Mouse (Mus musculus) c-Kit-positive CD71-positive TER-119-positive erythroid progenitor cells, embryonic 14.5 days (primary cell): Measurements from ENCODE around the gene Ubxn2a.
"Not testable (repeated sequence)": the region's sequence is repeated elsewhere in the genome, so short reads cannot be mapped to it uniquely, and the experiment has no call there.

Experiments used
- DNase-seq: peaks from one replicate; pipeline ENCODE4 v3.0.0-alpha.2; 2013; ENCODE audit warnings: low spot score

Gene Ubxn2a

DNA sequence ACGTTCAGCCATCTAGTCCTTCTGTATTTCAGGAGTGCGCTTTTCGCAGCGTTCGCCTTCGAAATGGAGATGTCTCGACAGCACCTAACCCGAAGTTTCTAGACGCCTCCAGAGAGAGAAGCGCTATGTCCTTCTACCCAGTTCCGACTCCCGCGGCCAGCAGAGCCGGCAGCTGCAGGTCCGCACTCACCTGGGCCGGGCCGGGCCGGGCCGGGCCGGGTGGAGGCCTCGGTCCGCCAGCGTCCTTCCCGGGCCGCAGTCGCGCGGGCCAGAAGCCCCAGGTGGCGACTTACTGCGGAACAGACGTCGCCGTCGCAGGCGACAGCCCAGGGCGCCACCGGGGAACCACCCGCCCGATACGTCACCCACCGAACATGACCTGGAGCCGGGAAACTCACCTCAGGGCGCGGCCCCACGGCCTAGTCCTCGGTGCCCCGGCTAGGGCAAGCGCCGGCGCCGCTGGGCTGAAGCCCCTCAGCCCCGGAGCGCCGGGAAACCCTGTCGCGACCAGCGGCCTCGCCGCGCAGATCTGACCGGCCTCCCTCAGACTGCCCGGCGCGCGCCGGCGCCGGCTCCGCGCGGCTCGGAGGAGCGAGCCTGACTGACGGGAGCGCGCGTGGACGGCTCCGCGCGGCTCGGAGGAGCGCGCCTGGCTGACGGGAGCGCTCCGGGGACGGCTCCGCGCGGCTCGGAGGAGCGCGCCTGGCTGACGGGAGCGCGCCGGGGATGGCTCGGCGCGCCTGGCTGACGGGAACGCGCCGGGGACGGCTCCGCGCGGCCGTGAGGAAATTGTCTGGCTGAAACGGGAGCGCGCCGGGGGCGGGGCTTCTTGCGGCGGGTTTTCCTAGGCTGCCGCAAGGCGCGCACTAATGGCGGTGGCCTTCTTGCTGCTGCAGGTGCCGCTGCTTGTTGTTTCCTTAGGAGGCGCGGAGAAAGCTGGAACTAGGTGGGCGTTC lies at the start of gene Ubxn2a:
Gene Ubxn2a, minus strand, starts transcription at position 755 of the 956 bp plus-strand sequence.
- peak; percentile 94 for DNase-seq

DNA sequence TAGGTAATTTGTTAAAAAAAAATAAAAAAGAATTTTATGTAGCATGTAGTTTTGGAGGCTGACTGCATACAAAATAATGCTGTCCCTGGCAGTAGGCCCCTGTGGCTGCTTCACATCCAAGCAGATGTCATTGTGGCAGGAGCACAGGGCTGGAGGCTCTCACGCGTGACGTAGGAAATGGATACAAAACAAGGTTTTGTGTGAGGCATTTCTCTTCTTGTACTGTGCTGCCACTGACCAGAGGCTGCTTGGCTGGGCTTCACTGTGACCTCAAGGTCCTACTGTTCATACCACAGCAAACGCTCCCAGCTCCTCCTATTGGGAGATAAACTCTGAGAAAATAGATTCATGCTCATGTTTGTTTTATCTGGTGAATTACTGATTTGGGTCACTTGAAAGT lies 45.7 kb upstream of the Ubxn2a start:
- DNase-seq, result no peak

DNA sequence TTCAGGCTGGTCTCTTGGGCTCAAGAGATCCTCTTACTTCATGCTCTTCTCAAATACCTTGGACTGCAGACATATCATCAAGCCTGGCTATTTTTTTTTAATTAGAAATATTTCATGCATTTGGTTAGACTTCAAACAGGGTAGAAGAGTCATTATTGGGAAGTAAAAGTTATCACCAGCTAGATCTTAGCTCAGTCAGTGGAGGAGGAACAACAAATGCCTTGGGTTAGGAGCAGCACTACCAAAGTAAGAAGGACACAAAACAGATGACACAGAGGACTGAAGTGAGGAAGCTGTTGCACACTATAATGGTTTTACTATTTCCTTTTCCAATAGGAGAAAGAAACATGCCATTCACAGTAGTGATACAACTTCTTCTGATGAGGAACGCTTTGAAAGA lies 44.8 kb upstream of the Ubxn2a start:
- no peak for DNase-seq

DNA sequence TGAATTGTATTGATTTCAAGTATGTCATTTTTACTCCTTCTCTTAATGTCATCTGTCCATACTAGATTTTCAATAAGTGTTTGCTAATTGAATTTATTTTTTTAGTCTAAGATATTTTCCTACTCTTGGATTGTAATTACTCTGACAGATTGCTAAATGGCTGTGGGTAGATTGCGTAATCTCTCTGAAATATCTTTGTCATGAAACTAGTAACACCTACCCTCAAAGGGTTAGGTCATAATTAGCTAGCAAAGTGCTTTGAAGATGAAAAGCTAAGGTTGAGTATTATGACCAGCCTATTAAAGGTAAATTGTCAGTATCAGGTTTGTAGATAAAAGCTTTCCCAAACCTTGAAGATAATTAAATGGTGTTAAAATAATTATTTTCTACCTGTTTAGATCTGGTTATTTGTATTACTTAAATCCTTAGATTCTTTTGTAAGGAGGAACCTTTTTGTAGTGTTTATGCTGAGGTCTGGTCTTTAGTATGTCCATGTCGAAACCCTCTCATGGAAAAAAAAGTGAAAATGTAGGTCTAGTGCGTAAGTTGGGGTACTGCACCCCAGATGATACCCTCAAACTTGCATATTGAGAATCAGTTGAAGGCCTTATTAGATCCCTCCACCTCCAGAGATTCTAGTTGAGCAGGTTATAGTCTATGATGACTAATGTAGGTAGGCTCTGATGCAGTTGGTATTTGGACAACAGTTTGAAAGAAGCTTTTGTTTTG lies 23.5 kb upstream of the Ubxn2a start:
- no peak for DNase-seq

DNA sequence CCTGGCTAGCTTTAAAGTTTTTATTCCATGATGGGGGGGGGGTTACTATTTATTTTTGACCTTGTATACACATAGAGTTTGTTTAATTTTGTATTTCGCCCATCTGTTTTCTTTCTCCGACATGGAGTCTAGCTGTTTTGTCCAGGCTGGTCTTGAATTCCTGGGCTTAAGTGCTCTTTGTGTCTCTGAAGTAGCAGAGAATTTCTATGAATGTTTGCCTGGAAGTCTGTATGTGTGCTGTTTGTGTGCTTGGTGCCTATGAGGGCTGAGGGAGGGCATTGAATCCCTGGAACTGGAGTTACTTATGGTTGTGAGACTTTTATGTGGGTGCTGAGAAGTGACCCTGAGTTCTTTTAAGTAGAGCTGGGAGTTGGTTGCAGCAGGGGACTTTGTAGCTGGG lies 20.7 kb upstream of the Ubxn2a start:
- DNase-seq, result no peak

DNA sequence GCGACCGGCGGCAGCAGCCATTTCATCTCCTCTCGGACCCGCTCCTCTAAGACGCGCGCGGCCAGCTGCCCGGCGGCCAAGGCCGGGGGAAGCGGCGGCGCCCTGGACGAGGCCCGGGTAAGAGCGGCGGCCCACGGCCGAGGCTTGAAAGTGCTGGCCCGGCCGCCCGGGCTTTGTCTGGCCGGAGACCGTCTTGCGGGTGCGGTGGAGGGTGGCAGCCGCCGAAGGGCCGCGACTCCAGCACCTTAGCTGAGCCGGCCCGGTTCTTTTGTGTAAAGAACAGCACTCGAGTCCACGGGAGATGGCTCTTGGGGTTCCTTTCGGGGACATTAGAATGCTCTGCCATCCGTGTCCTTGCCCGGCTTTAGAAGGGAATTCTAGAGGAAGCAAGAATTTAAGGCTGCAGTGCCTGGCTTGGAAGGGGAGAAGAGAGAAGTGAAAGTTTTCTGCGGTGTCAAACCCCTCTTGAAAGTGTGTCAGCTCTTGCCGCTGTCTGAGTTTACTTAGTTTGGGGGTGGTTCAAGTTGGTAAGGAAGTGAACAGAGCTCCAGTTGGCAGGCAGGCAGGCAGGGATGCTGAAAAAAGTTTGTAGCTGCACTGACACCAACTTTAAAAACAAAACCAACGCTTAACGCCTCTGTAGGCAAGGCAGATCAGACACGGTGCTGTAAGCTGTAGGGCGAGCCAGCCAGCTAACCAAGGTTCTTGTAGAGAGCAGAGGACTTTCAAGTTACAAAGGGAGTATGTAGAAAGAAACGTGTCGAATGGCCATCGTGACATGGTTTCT lies 10.5 kb upstream of the Ubxn2a start:
- peak; percentile 63 for DNase-seq

DNA sequence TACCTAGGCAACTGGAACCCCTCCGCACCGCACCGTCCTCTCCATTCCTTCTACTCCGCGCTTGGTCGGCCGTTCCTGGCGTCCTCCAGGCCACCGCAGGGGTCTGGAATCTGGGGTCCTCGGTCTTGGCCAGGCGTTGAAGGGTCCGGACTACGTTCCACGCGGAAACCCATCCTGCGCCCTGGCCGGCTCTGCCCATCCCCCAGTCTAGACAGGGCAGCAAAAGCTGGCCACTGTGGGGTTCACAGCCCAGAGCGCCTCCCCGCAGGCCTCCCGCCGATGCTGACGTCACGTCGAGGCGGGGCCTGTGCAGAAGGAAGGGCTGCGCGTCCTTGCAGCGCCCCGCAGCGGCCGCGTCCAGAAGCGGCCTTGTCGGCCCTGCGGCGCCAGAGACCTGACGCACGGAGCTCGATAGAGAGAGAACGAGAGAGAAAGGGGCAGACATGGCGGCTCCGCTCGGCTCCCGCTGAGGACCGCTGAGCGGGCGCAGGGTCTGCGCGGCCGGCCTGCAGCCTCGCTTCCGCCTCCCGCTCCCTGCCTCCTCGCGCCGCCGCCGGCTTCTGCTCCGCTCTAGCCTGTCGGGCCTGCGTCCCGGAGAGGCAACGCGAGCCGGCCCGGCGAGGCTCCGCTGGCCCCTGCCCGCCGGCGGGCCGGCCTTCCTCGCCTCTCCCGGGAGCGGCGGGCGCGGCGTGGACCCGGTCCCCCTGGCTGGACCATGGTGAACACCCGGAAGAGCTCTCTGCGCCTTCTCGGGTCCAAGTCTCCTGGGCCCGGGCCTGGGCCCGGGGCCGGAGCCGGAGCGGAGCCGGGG lies 9.7 kb upstream of the Ubxn2a start, which contains the start of gene Atad2b:
Gene Atad2b, plus strand, starts transcription at position 360 of the 811 bp plus-strand sequence.
- DNase-seq, result peak; percentile 94

DNA sequence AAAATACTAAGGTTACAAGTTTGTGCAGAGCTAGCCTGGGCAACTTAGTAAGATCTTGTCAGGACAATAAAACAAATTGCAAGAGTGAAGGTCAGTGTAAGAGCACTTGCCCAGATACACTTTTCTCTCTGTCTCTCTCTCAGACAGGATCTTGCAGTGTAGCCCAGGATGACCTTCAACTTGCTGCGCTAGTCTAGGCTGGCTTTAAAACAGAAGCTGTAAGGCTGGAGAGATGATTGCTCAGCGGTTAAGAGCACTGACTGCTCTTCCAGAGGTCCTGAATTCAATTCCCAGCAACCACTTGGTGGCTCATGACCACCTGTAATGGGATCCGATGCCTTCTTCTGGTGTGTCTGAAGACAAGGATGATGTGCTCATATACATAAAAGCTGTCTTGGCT lies 7.4 kb upstream of the Ubxn2a start:
- DNase-seq, result no peak

DNA sequence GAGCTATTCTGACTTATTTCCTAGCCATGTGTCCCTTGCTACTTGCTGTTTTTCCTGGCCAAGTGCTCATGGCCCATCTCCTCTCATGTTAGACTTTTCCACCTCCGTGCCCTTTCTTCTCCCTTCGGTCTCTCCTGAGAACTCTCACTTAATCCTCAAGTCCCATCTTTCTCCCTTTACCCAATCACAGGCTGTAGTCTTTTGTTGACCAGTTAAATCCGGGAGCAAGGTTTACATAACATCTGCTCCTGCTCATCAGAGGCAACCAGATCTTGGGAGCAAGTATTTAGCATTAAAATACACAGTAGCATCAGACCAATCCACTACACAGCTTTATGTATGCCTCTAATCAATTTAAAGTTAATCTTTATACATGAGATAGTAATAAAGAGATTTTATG lies 6.9 kb upstream of the Ubxn2a start:
- no peak for DNase-seq

DNA sequence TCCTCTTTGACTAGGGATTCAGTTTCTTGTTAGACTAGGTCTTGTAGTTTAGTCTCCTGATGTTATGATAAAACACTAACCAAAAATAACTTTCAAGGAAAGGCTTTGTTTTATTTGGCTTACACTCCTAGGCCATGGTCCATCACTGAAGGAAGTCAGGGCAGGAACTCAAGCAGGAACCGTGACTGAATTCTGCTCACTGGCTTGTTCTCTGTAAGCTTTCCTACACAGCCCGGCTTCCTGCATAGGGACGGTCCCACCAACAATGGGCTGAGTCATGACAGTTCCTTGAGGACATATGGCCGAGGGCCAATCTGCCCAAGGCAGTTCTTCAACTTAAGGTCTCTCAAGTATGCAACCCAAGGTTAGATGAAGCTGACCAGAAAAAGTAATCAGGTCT lies 4.2 kb upstream of the Ubxn2a start:
- no peak for DNase-seq

DNA sequence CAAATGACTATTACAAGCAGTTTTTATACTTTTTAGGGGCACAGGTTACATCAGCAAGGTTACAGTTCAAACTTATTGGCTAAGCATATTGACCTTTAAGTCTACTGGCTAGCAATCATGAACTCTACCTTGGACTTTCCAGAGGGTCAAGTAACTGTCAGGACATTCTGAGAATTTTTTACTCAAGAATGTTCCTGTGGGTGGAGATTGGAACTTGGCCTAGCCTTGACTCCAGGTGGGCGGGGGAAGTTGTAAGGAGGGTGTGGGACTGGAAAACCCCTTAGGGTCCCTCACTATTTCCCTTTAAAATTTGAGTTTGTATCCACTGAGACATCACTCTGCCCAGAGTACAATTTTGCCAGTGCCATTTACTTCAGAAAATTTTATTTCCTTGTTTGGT lies 3.0 kb upstream of the Ubxn2a start:
- not testable (repeated sequence) for DNase-seq

DNA sequence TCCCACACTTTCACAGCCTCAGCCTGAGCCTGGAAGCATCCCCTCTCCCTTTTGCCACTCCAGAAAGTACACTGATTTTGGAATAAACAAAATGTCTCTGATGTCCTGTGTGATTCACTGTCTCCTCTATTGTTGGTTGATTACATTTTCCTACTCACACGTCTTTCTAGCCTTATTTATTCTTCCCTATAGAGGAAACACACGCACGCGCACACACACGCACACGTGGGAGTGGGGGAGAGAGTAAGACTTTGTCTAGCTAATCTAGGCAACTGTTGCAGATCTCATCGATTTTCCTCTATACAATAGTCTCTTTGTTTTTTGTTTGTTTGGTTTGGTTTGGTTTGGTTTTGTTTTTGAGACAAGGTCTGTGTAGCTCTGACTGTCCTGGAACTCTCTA lies 886 bp upstream of the Ubxn2a start:
- no peak for DNase-seq

DNA sequence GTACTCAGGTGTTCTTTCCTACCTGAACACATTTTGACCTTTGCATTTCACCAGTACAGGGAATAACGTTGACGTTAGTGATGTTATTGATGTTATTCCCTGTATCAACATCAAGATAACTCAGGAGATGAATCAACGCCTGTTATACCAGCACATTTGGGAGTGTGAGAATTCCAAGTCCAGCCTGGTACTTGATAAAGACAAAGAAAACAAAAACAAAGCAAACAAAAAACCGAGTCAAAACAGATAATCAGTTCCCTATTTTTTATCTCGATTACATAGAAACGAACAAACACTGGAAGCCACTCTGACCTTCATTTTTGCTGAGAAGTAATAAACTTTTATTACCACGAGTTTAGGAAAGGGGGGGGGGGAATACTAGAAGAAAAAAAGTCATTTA lies 1.0 kb downstream of the Ubxn2a start:
- no peak for DNase-seq

DNA sequence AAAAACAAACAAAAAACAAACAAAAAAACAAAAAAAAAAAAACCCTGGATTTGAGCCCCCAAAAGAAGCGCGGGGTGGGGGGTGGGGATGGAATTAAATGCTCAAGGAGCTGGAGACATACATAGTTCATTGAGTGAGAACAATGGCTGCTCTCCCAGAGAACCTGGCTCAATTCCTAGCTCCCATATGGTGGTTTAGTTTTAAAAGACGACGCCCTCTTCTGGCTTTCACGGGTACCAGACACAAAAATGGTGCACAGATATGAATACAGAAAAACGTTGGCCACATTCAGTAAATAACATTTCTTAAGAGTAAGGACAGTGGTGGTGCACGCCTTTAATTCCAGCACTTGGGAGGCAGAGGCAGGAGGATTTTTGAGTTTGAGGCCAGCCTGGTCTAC lies 1.6 kb downstream of the Ubxn2a start:
- no peak for DNase-seq

DNA sequence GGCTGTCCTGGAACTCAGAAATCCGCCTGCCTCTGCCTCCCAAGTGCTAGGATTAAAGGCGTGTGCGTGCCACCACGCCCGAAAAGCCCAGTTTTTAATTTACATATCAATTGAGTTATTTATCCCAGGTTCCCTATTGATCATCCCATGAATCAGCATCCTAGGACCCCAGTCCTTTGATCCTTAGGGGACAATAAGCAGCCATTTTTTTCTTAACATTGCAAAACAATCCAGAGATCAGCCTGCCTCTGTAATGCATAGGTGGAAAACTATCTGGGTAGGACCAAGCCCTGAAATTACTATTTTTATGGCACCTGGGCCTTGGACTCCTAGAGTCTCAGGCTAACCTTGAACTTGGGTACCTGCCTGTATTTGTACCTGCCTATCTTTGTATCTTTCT lies 9.5 kb downstream of the Ubxn2a start:
- no peak for DNase-seq

DNA sequence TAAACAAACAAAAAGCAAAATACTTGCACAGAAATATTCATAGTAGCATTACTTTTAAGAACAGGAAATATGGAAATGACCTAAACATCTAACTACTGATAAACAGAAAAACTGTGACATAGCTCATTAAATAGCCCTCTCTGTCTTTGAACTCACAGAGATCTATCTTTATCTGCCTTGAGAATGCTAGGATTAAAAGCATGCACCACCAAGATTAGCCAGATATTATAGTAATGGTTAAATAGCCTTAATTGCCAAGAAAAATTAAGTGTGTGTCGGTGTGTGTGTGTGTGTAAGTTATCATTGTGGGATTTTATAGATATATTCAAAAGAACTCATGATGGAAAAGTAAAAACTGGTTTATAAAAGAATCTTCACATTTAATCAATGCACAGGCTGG lies 17.6 kb downstream of the Ubxn2a start:
- no peak for DNase-seq

DNA sequence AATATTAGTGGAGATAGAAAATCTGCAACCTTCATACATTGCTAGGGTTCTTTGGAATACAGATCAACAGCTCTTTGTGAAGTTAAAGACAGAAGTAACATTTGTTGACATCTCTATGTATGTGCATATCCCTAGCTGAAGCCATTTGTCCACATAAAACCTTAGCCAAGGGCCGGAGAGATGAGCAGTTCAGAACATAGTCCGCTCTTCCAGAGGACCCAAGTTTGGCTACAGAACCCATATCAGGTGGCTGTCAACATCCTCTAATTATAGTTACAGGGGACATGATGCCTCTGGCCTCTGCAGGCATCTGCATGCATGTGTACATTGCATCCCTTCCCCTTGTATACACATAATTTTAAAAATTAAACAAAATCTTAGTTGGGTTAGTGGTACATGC lies 18.3 kb downstream of the Ubxn2a start:
- no peak for DNase-seq

DNA sequence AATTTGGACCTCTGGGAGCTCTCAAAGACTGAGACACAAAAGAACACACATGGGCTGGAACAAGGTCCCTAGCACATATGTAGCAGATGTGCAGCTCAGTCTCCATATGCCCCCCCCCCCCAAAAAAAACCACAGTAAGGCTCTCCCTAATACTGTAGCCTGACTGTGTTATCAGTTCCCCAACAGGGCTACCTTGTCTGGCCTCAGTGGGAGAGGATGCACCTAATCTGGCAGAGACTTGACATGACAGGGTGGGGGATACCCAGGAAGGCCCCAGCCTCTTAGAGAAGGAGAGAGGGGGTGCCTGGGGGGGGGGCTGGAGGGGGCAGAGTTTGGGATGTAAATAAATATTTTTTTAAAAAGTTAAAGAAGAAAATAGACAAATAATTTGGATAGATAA lies 18.8 kb downstream of the Ubxn2a start:
- DNase-seq, result no peak

DNA sequence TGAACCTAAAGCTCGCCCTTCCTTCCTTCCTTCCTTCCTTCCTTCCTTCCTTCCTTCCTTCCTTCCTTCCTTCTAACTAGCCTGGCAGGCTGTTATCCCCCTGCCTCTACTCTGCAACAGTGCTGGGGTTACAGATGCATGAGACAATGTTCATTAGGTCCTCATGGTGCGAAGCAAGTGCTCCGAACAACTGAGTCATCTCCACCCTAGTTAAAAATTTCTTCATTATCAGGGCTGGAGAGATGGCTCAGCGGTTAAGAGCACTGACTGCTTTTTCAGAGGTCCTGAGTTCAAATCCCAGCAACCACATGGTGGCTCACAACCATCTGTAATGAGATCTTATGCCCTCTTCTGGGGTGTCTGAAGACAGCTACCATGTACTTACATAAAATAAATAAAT lies 20.9 kb downstream of the Ubxn2a start:
- not testable (repeated sequence) for DNase-seq

DNA sequence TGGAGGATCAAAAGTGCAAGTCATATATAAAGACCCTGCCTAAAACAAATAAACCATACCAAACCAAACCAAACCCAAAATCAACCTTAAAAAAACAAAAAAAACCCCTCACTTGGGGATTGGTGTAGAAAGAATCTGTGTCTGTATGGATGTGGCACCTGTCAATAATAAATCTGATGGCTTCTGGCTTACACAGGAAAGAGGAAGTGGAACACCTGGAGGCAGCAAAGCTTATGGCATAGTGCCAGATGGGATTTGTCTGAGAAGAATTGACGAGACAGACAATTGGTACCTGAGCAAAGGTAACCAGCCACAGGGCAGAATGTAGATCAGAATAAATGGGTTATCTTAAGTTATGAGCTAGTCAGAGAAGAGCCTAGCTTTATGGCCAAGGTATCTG lies 22.4 kb downstream of the Ubxn2a start:
- DNase-seq, result no peak

DNA sequence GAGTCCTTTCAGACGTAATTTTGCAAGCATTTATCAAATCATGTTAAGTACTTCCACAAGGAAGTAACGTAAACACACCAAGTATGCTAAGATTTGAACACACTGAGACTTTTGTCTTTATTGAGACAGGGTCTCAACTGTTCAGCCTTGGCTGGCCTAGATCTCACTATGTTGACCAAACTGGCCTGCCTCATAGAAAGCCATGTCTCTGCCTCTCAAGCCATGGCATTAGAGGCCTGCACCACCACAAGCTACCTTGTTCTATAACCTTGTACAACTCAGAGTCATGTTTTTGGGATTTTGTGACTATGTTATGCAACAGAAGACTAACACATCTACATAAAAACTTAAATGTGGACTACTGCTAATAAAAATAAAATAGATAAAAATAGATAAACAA lies 25.4 kb downstream of the Ubxn2a start:
- DNase-seq, result no peak

DNA sequence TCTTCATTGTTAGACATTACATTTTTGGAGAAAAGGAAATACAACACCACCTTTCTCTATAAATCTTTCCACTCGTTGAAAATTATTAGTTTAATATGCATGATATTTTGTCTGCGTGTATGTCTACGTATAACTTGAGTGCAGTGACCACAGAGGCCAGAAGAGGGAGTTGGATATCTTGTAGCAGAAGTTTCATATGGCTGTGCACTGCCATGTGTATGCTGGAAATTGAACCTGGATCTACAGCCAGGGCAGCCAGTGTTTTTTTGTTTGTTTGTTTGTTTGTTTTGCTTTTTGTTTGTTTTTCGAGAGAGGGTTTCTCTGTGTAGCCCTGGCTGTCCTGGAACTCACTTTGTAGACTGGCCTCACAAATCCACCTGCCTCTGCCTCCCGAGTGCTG lies 28.5 kb downstream of the Ubxn2a start:
- no peak for DNase-seq
